Mouse (Mus musculus): ENCODE data around the gene Il10.
"Not testable (repeated sequence)": the region's sequence is repeated elsewhere in the genome, so short reads cannot be mapped to it uniquely, and the experiment has no call there.

The Il10 gene

DNA sequence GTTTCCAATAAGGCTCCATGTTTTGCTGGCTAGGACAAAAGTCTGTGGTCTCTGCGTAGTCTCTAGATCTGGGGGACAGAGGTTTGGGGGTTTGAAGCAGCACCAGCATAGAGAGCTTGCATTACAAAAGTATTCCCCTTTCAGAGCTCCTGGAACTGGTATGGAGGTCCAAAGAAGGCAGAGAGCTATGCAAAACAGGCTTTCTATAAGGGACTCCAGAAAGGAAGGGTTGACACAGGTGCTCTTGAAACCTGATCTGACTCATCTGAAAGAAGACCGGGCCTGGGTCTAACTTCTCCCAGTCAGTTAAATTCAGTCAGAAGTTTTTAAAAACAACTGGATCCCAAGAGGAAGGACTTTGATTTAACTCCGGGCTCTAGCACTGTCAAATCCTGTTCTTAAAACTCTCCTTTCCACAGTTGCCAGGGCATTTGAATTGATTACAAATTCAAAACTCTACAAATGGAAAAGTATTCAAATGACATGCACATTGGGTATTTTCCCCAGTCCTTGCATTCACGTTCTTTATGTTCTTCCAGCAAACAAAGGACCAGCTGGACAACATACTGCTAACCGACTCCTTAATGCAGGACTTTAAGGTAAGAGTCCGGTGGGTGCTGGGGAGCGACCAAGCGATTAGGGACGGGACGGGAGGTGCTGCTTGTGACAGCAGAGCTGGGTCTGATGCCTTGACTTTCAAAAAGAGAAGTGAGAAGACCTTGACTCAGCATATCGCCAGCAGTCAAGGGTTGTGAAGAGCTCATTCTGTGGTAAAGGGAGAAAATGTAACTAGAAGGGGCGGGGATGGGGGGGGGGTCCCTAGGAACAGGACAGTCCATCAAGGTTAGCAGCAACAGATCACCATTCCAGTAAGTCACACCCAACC lies 1.0 kb downstream of the Il10 start:
- DNase-seq (ENCODE audit: low spot score): no peak

DNA sequence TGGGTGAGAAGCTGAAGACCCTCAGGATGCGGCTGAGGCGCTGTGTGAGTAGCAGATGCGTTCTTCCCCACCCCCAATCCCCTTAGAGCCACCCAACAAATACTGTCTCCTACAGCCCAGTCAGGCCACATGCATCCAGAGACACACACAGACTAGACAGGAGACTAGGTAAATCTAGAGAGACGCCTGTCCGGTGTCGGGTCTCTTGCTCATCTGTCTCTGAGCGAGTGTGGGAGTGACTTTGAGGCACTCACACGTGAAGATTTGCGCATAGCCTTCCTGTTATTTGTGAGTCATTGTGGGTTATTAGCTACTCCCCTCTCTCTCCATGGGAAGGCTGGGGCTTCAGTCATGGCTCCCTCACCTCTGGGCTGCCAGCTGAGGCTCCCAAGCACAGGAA lies 1.8 kb downstream of the Il10 start:
- no peak for DNase-seq (ENCODE audit: low spot score)

DNA sequence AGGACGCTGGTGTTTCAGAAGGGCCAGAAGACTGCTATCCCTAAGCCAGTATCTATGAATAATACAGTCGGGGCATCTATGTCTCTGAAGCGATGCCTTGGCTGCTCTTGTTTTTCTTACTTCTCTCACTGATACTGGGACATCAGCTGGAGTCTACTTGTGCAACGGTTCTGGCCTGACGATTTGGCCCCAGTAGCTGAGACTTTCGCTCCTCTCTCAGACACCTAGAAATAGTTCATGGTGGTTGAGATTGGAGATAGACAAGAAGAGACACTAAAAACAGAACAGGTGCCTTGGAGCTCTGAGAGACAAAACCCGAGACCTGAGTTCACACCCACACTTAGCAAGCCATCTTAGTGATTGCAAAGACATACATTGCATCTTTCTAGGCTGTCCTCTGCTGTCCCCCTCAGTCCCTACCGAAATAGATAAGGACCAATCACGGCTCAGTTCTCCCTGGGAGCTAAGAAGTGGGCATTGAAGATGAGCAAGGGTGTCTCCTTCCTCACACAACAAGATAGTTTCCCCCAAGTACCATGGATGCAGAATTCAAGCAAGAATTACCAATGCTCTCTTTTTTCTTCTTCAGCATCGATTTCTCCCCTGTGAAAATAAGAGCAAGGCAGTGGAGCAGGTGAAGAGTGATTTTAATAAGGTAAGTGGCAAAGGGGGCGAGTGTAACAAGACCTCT lies 2.4 kb downstream of the Il10 start:
- DNase-seq (ENCODE audit: low spot score): no peak

DNA sequence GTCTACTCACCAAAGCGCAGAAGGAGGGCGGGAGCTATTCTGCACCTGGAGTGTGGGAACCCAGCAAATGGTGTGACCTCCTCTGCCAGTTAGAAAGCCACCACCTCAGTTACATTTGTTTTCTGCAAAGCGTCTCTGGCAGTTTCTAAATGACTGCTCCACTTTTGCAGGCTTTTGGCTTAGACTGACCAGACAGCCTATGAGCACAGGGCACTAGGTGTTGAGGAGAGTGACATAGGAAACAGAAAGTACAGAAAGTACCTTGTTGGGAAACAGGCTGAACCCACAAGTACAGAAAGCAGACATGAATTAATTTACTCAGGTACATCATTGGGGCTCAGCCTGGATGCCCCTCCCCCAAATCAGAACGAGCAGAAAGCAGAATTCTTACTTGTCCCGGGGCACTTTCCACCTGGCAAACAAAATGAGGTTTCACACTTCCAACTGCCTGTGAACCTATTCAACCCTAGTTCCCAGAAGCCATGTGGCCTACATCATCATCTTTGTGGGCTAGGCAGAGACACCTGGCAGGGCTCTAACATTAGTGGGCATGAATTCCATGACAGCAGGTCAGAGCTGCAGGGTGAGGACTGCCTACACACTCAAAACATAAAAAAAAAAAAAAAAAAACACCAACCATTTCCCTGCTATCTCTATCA lies 3.1 kb downstream of the Il10 start:
- no peak for DNase-seq (ENCODE audit: low spot score)

DNA sequence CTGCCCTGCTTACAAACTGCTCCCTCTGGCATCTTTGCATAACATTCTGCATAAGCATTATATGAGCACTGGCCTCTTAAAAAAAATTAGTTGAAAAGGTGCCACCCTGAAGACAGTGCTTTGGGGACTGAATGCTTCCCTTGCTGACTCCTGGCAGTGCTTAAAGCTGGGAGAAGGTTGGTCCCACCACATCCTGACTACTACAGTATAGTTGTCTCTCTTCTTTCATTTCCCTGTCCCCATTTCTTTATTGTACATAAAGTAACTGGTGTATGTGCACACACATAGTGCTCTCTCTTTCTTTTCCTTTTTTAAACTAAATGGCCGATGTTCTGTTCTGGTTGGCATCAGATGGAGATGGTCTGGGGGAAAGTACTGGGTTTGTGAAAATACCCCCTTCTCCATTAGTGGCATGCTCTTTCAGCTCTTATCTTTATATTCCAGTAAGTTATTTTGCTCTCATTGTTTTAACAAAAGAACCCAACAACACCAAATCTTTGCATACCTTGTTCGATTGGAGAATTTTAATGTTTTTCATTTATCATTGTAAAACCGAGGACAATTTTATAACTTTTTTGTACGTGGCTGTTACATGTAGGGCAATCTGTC lies 3.7 kb downstream of the Il10 start:
- DNase-seq (ENCODE audit: low spot score): not testable (repeated sequence)

DNA sequence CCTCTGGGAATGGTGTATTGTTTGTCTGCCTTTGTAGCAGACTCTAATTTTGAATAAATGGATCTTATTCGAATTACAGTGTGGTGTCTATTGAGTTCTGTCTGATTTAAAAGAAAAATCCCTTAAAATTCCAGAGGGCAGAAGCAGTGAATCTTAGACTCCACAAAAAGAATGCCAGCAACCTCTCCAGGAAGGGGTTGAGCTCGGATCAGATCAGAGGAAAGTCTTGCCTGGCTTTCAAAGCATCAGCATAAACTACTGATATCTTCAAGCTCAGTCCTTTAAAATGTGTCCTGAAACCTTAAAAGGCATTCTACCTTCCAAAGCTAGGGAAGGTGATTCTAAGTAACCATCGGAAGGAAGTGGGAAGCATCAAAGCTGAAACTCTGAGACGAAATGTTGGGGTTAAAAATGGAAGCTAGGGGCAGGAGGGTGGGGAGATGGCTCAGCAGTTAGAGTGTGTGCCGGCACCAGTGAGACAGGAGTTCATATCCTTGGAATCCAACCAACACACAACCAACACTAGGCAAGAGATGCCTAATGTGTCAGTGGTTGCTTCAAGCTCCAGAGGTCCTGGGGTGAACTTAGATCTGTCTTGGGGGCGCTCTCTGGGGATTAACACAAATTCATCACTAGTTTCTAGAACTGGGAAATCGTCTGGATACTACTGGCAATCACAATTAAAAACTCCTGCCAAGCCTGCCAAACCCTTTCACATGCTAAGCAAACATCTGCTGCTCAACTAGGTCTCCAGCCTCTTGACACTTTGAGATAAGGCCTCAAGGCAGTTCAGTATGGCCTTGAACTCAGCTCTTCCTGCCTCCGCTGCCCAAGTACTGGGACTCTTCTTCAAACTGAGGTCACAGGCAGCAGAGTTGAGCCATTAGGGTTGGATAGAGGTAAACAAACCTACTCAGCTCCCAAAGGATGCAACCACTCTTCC lies 5.5 kb downstream of the Il10 start:
- DNase-seq (ENCODE audit: low spot score): no peak

DNA sequence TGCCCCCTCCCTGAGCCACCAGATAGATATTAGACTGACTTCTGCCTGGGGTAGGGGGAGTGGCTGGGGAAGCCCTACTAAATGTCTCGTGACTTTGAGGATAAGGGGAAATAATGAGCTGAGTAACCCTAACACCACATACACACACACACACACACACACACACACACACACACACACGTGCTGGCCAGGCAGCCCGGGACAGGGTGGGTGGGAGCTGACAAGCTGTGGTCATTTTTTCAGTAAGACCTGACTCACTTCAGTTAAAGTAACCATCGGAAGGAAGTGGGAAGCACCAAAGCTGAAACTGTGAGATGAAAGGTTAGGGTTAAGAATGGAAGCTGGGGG lies 6.2 kb downstream of the Il10 start:
- DNase-seq (ENCODE audit: low spot score): no peak

DNA sequence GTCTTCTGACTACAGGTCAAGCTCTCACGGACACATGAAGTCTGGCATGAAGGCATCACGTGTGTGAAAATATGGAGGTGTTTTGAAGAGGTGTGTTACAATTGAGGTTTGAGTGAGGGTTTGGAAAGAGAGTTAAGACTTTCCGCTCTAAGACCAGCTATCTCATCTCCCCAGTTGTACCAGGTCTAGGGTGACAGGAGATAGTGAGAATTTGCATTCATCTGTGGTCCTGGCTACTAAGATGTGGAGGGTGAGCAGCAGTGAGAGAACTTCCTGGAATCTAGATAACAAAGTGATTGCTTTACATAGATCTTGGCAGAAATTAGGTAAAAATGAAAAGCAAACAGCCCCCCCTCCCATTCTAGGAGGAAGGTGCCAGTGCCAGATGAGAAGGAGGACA lies 9.6 kb downstream of the Il10 start:
- DNase-seq (ENCODE audit: low spot score): no peak

DNA sequence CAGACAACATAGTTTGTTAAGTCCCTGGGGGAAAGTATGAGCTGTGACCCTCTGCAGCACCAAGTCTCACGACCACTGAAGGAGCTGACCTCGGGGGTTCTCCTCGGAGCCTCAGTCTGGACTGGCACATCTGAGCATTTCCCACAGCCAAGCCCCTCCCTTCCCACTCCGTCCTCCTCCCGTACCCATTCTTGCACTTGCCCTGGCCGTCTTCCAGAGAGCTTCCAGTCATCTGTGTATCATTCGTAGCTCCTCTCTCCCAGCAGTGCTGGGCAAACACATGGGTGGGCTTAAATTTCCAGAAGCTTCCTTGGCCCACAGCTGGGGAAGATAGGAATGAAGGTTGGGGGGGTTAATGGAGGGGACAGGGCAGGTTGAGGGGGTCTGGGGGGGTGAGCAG lies 10.6 kb downstream of the Il10 start:
- DNase-seq (ENCODE audit: low spot score): no peak

DNA sequence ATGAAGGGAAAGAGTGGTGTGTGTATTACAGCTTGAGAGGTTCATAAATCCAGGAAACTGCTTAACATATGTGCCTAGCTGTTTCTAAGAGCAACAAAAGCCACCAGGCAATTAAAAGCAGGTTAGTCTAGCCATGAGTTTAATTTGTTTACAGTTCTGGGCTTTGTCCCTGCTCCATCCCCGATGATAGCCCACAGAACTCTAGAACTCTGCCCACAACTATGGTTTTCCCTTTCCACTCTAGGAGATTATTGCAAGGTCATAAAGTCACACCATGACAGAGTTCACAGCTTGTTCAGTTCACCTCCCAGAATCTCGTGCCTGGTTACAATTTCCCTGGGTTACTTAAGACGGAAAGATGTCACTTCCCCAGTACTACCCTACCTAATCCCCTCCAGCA lies 11.6 kb downstream of the Il10 start:
- DNase-seq (ENCODE audit: low spot score): no peak

DNA sequence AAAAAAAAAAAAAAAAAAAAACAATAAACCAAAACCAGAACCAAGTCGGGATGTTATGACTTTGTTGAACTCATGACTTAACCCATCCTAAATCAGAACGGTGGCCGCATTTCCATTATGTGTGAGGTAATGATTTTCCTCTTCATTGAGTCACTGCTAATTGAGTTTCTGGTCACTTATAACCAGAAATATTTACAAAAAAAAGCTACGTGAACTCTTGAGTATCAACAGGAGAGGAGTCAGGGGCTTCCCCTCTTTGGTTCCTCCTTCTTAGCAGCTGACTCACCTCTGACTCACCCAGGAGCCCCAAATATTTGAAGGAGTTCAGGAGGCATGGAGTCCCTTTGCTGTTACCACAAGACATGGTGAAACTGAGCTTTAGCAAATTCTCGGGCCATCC lies 18.4 kb downstream of the Il10 start:
- DNase-seq (ENCODE audit: low spot score): no peak

DNA sequence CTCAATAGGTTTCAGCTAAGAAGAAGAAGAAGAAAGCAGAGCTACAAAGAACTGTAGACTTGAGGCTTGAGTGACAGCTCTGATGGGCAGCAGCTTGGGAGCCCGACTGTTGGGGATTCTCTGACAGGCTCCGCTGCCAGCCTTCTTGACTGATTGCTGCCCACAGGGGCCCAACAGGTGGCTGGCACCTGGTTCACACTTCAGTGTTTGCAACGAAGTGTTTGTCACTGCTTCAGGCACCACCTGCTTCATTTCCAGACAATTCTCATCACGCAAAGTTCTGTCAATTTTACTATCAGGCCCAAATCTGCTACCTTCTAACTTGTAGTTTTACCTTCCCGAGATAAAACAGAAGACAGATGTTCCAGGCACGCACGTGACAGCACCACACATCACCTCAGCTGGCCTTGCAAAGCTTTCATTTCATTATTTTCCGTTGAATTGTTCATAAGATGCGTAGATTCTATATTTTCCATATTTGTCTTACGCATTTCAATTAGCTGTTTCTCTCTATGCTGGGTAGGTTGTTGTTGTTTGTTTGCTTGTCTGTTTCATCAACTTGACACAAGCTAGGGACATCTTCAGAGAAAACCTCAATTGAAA lies 18.9 kb downstream of the Il10 start:
- DNase-seq (ENCODE audit: low spot score): no peak

DNA sequence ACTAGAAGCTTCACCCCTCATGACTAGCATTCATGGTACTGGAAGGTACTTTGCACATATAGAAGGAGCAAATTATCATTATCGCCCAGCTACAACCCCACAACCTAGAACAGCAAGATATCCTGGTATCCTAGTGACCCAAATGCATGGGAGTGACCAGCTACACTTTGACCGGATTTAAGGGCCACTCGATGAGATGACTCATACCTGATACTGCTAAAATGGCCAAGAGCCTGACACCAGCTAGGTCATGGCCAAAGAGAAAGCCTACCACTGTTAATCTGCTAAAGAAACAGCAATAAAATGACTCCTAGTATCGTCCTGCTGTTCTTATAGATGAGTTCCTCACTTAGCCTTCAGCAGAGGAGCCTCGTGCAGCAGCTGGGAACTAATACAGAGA lies 19.8 kb downstream of the Il10 start:
- DNase-seq (ENCODE audit: low spot score): no peak

DNA sequence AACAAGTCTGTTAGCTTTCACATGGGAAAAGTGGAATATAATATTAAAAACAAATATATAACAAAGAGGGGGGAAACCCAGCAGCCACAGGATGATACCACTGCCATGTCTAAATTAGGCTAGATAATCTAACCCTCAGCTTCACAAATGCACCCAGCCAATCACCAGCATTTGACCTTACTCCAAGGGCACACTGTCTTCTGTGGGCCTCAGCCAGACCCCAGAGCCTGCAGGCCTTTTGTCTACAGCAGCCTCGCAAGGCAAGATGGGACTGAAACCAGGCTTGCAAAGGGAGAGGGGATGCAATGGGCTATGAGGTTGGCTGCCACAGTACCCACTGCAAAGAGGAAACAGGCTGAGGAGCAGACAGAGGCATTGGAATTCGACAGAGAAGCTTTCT lies 22.6 kb downstream of the Il10 start:
- DNase-seq (ENCODE audit: low spot score): no peak

DNA sequence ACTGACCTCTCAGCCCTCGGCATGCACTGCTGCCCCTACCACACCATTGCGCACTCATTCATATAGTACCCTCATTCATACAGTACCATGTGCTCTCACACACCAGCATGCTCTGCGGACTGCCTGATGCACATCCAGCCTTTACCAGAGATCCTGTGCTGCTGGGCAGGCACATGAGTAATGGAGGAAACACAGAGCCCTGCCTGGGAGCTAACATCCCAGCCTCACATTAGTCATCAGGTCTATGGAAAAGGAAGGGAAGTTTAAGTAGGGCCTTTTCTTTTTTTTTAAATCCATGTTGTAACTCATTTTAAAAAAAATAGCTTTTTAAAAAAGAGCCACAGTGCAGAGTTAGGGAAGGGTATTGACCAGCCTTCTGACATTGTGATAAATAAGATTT lies 23.1 kb downstream of the Il10 start:
- no peak for DNase-seq (ENCODE audit: low spot score)

DNA sequence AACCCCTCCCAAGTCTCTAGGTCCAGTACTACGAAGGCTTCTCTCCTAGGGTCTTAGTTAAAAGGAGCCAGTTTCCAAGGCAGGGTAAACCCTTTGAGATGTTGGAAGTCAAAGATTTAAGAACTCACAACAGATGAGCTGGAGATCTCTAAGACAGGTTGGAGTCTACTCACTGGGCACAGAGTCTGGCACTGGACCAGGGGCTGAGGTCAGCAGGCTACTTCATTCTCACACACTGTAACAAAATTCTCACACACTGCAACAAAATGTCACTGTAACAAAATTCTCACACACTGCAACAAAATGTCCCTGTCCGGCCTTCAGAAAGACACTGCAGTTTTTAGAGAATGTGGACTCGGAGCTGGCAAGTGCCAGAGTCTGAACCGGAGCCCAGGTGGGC lies 24.0 kb downstream of the Il10 start:
- no peak for DNase-seq (ENCODE audit: low spot score)

DNA sequence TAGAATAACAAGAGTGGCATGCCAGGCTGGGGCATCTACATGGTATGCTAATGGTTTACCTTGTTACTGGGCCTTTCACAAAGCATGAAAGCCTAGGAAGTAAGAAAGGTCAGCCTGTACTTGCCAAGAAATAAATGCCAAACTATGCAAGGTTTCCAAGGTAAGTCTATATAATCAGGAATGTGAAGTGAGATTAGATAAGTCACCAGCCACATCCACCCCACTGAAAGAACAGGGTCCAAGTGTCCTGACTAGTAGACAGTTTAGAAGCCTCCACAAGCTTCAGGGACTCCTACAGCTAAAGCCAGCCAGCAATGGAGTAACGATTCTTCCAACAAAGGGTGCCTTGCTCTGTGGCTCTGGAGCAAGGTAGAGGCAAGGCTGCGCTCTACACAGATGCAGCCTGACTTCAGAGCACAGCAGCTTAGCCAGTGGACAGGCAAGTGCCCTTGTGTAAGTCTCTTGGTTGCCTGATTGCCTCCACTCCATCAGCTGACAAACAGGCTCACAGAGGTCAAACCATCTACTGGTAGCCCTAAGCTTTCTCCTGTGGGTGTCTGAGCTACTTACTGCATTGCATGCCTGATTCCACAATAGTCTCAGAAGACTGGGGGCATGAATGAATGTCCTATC lies 26.2 kb downstream of the Il10 start:
- no peak for DNase-seq (ENCODE audit: low spot score)

DNA sequence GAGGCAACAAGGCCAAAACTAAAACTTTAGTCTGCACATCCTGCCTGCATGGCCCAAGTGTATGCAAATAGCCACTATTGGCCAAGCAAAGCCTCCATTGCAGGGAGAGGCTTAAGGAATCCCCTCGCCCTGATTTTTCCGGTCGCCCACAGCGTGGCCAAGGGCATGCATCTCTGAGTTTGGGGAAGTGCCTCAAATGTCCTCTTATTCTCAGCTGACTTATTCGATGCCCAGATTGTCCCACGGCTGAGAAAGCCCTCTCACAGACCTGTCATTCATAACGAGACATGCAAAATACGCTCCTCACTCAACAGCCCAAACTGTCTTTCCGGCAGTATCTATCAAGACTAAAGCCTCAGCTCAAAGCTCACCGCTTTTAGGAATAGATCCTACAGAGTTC lies 27.0 kb downstream of the Il10 start:
- DNase-seq (ENCODE audit: low spot score): no peak

DNA sequence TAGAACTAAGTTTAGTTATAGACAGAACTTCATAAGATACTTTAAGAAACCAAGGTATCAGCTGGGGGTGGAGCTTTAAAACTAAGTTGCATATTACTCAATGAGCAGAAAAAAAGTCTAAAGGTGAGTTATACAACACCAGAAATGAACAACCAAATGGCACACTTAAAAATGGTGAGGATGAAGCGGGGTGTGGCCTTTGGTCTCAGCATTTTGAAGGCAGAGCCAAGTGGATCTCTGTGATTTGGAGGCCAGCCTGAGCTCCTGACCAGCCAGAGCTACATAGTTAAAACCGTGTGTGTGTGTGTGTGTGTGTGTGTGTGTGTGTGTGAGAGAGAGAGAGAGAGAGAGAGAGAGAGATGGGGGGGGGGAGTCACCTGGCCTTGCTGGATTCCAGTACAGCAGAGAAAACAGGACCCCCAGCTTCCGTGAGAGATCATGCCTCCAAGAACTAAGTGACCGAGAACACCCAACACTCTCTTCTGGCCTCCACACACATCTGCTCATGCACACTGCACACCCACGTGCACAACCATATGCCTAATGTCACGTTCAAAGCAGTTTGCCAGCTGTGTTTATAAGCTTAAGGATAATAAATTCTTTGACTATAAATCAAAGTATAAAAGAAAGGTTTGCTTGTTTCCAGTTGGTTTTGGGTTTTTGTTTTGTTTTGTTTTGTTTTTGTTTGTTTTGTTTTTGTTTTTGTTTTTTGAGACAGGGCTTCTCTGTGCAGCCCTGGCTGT lies 28.6 kb downstream of the Il10 start:
- no peak for DNase-seq (ENCODE audit: low spot score)

DNA sequence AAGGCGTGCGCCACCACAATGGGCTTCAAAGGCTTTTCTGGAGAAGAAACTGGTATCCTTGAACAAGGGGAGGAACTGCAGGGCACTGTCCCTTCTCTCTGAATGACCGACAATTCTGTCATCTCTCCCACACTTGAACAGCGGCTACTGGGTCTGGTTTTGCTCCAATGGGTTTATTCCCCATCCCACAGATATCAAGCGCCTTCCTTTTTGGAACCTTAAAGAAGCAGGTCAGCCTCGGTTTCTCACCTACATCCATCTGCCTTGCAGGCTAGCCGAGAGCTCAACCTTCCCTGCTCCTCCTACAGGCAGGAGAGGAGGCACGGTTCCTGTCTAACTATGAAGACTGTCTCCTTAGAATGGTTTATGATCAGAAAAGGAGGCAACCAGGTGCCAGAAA lies 29.3 kb downstream of the Il10 start:
- DNase-seq (ENCODE audit: low spot score): no peak

Data from urinary bladder, postnatal 25 days (tissue).